Mouse (Mus musculus) c-Kit-positive CD71-positive TER-119-positive erythroid progenitor cells, embryonic 14.5 days (primary cell): Measurements from ENCODE around the gene Ypel2.

Experiments
- DNase-seq: peaks from one replicate; pipeline ENCODE4 v3.0.0-alpha.2; 2013; ENCODE audit warnings: low spot score

The Ypel2 gene

DNA sequence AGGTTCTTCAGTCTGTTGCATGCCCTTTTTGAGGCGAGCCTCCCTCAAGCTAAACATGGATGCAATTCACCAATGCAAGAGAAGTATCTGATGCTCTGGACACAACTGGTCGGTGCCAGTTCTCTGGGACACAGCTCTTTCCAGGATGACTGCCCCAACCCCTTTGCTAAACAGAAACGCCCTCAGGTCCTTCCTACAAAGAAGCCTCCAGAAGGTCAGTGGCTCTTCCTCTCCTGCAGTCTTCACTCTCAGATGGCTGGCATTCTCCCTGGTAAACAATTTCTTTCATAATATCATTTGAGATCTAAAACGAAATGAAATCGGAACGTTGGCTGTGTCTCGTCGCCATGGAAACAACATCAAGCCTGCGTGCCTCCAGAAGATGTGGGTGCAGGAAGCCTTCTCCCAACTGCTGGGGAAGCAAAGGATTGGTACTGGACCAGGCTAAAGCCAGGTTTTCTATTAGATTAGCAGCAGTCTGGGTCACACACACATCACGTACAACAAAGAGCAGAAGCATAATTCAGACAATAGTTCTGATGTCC is 62.8 kb downstream of the Ypel2 start:
- DNase-seq = no peak

GRCm38 (mm10) chr11:86929985-86930384 is 63.5 kb downstream of the Ypel2 start:
- no peak for DNase-seq

DNA sequence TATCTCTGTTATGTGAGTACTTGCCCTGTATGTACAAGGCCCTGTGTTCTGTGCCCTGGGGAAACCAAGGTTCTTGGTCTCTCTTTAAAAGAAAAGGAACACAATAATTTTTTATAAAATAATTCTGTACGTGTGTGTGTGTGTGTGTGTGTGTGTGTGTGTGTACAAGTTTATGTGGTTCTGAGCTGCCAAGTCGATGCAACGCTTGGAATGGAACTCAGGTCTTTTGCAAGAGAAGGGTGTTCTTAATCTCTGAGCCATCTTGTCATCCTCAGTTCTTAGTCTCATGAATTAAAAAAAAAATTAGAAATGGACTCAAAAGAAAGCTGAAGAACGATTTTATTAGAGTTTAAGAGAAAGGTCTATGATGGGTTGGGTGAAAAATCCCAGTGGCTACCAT is 64.0 kb downstream of the Ypel2 start:
- DNase-seq = no peak

DNA sequence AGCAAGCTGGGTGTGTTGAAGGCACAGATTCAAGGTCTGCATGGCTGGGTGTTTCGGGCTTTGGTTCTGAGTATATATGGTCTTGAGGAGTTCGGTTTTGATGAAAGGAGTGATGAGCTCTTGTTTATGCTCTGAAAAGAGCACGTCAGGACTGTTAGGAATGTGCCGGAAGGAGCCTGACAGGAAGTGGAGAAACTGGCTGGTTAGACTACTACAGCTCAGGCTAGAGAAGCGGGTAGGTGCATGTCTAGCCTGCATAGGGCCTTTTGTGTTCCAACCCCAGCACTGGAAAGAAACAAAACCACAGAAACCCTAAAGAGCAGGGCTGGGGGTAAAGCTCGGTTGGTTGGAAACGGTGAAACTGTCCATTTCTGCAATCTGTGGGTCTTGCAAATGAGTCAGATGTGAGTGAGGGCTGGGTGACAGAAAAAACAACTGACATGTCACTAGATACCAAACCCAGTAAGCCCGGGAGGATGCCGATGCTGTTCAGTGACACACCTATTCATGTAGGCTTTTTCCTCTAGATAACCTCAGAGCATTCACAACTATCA is 68.3 kb downstream of the Ypel2 start:
- DNase-seq = no peak

DNA sequence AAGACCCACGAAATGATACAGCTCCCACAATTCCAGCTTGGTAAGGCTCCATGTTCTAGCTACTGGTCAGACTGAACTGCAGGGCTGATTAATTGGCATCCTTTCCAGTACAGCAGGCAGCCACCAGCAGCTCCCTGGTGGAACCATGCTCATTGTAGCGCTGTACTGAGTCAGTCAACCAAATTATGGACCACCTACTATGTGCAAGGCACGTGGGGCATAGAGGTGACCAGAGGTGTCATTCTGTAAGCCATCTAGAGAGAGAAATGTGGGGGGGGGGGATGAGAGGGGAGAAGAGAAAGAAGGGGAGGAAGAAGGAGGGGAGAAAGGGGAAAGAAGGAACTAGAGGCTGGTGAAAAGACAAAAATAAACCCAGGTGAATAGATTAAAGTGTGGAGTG is 68.9 kb downstream of the Ypel2 start:
- no peak for DNase-seq

DNA sequence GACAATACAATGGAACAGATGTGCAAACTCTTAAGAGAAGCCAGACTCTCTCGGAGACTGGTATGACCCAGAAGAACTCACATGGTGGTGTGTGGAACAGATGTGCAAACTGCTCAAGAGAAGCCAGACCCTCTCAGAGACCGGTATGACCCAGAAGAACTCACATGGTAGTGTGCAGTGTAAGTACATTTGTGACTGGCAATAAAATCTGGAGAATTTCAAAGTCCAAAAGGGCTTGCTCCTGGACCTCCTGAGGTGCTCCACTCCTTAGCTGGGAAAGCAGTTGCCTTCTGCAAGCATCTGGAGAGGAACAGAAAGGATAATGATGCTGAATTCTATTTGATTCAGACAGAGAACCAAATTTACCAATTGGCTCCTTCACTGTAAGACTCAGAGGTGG is 69.9 kb downstream of the Ypel2 start:
- no peak for DNase-seq

DNA sequence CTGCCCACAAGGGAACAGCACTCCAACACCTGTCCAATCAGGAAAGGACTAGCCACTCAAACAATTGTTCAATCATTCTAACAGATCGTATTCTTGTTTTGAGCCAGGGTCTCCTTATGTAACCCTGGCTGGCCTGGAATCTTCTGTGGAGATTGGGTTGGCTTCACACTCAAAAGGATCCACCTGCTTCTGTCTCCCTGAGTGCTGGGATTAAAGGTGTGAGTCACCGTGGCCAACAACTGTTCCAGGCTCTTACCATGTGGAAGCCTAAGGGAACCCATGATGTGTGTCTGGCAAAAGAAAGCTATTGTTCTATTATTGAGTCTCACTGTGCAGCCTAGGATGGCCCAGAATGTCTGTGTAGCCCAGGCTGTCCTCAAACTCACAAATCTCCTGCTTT is 71.5 kb downstream of the Ypel2 start:
- DNase-seq = no peak

GRCm38 (mm10) chr11:86921335-86921734 is 72.2 kb downstream of the Ypel2 start:
- DNase-seq = no peak

DNA sequence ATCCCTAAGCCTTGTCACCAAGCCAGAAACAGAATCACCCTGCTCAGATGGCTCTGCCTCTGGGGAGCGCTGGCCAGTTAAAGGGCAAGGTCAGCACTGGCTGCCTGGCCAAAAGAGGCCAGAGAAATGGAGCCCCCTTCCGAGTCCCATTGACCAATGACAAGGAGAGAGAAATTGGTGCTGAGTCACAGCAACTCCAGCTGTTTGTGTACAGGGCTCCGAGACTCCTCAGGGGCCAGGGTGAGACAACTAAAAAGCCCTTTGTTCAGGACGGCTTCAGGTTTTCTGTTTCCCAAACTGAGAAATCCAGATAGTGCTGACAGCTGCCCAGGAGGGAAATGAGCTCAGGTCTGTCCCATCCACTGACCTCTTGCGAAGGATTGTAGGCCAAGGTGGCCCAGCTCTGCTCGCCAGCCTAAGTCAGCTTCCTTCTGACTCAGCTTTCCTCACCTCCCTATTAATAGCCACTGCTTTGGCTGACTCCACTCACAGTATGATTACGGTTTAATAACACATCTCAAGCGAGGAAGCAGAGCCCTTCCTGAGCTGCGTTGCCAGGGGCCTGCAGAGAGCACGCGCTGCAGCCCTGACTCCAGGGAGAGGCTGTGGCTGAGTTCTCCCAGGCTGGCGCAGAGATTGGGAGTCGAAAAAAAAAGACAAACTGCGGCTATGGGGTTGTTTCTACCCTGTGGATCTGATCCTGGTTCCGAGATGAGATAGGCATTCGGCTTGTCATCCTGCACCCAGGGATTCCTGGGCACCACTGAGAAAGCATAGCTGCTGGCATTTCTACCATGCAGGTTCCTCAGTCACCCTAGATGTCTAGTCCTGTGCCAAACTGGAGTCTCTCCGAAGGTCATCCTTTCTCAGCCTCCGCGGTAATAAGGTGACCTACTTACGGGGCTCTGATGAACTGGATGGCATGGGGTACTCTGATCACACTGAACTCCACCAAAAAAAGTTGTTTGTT is 73.1 kb downstream of the Ypel2 start:
- no peak for DNase-seq

GRCm38 (mm10) chr11:86919468-86919867 is 74.0 kb downstream of the Ypel2 start:
- no peak for DNase-seq

GRCm38 (mm10) chr11:86917536-86917935 is 76.0 kb downstream of the Ypel2 start:
- DNase-seq = no peak

DNA sequence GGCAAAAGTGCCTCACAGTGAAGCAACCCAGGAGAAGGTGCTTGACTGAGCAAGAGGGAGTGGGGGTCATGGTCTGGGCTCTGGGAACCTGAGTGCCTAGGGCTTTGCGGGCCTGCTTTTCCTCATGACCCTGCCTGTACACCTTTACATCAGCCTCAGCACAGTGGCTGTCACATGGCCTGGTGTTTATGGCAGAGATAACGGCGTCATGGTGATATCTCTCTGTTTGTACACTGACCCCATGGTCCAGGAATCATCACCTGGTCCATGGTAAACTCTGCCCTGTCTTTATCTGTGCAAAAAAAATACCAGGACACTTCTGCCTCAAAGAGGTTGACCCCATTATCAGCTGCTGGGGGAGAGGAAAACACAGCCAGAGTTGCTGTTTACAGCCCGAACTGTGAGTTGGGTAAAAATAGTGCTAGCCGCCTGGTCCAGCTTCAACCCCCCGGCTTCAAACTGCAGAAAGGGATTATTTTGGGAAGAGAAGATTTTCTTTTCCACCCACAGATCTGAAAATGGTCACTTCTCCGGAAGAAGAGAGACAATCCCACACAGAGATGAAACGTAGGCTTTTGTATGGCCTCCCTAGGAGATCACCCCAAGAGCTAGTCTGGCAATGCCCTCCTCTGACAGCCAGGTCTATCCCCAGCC is 76.8 kb downstream of the Ypel2 start:
- DNase-seq = no peak

DNA sequence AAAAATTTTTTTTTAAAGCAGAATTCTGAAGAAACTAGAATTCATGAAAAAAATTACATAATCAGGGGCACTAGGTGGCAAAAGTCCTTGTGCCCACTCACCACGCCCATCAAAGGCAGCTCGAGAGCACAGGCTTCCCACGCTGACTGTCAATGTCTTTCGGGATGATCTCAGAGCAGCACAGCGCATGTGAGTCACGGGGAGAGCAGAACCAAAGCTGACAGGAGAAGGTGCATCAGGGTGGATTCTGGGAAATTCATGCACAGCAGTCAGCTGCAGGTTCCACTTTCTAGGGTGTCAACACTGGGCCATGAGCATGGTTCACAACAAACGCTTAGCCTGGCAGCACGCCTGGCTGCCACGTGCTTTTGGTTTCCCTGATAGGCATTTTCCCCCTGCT is 79.2 kb downstream of the Ypel2 start:
- no peak for DNase-seq

DNA sequence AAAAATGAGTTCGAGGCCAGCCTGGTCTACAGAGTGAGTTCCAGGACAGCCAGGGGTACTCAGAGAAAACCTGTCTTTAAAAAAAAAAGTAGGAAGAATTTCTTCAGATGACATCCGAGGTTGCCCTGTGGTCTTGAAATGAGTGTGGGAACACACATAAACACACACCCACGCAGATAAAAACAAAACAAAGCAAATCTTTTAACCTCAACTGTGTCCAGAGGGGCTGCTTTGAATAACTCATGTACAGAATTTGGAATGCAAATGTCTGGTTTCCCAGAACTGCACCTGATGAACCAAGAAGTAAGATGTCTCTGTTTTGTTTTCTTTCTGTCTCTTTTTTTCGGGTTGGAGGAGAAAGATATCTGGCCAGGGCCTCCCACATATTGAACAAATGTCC is 83.3 kb downstream of the Ypel2 start:
- no peak for DNase-seq

DNA sequence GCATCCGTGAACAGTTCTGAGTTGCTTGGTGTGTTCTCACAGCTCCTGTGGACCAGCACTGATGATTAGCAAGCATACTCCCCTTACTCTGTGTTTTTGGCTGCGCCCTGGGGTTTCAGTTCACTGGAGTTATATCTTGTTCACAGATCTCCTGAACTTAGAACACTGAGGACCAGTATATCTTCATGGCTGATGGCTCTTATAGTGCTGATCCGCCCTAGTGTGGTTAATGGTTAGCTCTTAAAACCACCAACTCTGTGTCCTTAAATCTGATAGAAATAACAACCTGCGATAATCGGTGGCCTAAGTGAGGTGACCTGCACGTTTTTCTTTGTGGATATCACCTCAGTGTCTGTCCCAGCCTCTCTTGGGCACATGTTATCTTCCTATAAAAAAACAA is 84.5 kb downstream of the Ypel2 start:
- DNase-seq = no peak

GRCm38 (mm10) chr11:86907889-86908590 is 85.5 kb downstream of the Ypel2 start:
- no peak for DNase-seq

GRCm38 (mm10) chr11:86906767-86907662 is 86.5 kb downstream of the Ypel2 start:
- DNase-seq = no peak

- DNase-seq = no peak
Measured at GRCm38 (mm10) chr11:86906257-86906656, 87.2 kb downstream of the Ypel2 start.

DNA sequence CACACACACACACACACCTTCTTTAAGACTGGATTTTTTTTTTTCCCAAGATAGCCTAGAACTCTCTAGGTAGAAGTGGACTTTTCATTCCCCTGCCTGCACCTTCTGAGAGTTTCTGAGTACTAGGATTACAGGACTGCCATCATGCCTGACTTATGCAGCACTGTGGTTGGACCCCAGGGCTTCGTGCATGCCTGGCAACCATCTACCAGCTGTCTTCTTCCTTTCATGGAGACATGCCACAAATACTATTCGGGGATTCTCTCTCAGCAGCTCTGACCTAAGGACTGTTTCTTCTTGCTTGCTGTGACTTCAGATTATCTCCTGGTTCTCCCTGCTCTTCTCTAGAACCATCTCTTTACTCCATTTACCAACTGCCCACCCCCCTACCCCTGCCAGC is 88.2 kb downstream of the Ypel2 start:
- DNase-seq = no peak

GRCm38 (mm10) chr11:86904706-86905105 is 88.8 kb downstream of the Ypel2 start:
- DNase-seq = no peak

GRCm38 (mm10) chr11:86898367-86898766 is 95.1 kb downstream of the Ypel2 start:
- no peak for DNase-seq
